Mouse (Mus musculus): ENCODE measurements around the gene Fastkd2. TPM values are rescaled to one million over a fixed set of nuclear protein-coding genes. Genes with fewer than 3 reads are reported as not detected.
A peak's percentile ranks its signal among the peaks of the same experiment; 100 is the strongest.

Fastkd2 gene
- polyA plus RNA-seq, 1 experiment: 28.0 TPM

DNA sequence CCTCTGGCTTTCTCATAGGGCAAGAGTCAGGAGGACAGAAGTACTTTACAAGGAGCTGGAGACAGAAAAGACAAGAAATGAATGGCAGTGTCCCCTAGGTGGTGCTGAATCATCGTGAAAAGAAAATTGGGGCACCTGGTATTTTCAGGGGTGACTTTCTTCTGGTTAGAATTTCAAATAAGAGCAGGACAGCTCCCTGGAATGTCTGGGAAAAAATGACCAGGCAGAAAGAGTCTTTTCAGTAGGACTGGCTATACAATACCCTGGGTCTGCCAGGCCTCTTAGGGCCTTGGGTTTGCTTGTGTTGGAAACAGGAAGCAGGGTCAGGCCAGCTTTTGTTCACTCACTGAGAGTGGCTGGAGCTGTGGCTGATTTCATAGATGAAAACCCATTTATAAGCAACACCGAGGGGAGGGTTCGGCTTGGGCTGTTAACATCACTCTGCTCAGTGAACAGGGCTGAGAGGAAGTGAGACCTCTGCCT lies 32.8 kb downstream of the Fastkd2 start:
- TF ChIP-seq POLR2A (IDR thresholded peaks at IDR 0.05; ENCODE audit: borderline replicate concordance, insufficient read depth, low read length) (no peak), CTCF (IDR thresholded peaks at IDR 0.05; ENCODE audit: borderline replicate concordance, insufficient read depth, low read depth, low read length) (peak; percentile 51; the same call in 1 of the 2 replicates)
- no peak overlapping the region for H3K4me3 ChIP-seq (replicated peaks; ENCODE audit: insufficient read depth, low read depth, low read length)
- peaks cover 5% of the 10 kb centered on the region; the same call in 1 of the 2 replicates for H3K4me1 ChIP-seq (ENCODE audit: control insufficient read depth, insufficient read depth, low read length)
- H3K27ac ChIP-seq (ENCODE audit: insufficient read depth, low read length): no peak overlapping the region
- H3K27me3 ChIP-seq (ENCODE audit: control insufficient read depth, insufficient read depth, low read length): no peaks in the 10 kb centered on the region
- peak; percentile 72 to 76 for DNase-seq
- 14% methylated on average over 3 of the region's 3 CpGs for WGBS

DNA sequence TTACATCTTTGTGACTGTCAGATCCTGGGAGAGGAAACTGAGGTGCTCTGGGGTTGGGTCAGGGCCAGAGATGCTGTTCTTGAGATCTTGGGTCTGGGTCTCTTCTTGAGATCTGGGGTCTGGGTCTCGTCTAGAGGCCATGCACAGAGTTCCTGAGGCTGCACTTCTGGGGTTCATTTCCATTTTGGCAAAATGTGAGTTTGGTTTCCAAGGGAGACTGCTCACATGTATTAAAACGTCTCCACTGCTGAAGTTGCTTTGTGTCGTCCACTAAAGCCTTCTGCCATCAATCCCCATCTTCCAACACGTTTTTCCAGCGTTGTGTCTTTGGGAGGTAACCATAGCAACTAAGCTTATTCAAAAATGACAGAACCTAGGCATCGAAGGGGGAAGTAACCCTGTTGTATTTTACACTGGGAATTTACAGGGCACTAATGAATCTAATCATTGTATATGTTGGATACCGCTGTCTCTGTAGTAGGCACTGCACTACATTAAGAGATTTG lies 33.5 kb downstream of the Fastkd2 start:
- no peak for TF ChIP-seq CTCF (IDR thresholded peaks at IDR 0.05; ENCODE audit: borderline replicate concordance, insufficient read depth, low read depth, low read length)
- TF ChIP-seq POLR2A (IDR thresholded peaks at IDR 0.05; ENCODE audit: borderline replicate concordance, insufficient read depth, low read length): no peak
- Histone ChIP-seq H3K27ac (ENCODE audit: insufficient read depth, low read length) (no peak overlapping the region), H3K4me1 (ENCODE audit: control insufficient read depth, insufficient read depth, low read length) (peaks cover 5% of the 10 kb centered on the region; the same call in 1 of the 2 replicates), H3K4me3 (replicated peaks; ENCODE audit: insufficient read depth, low read depth, low read length) (no peak overlapping the region), H3K27me3 (ENCODE audit: control insufficient read depth, insufficient read depth, low read length) (no peaks in the 10 kb centered on the region)
- peak; percentile 9 to 21 for DNase-seq
- 54% methylated on average over 7 of the region's 7 CpGs for WGBS

DNA sequence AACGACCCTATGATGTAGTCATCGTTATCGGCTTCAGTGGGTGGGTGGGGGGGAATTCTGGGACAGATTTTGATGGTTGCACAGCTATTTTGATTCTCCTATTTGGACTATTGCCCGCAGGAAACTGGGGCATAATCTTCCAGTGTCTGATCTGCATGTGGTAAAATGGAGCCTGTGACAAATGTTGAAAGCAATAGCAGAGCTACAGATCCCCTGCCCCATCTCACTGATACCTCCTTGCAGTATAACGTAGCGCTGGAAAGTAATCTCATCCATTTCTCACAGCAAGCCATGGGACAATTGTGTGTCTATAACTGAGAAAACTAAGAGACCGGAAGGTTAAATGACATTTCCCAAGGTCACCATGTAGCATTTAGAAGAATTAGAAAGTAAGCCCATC lies 34.0 kb downstream of the Fastkd2 start:
- H3K4me3 ChIP-seq (replicated peaks; ENCODE audit: insufficient read depth, low read depth, low read length): no peak overlapping the region
- no peak for DNase-seq
- no peak for TF ChIP-seq POLR2A (IDR thresholded peaks at IDR 0.05; ENCODE audit: borderline replicate concordance, insufficient read depth, low read length)
- TF ChIP-seq CTCF (IDR thresholded peaks at IDR 0.05; ENCODE audit: borderline replicate concordance, insufficient read depth, low read depth, low read length): no peak
- H3K27me3 ChIP-seq (ENCODE audit: control insufficient read depth, insufficient read depth, low read length): no peaks in the 10 kb centered on the region
- WGBS: 62% methylated on average over 7 of the region's 7 CpGs
- peaks cover 5% of the 10 kb centered on the region; the same call in 1 of the 2 replicates for H3K4me1 ChIP-seq (ENCODE audit: control insufficient read depth, insufficient read depth, low read length)
- no peak overlapping the region for H3K27ac ChIP-seq (ENCODE audit: insufficient read depth, low read length)

DNA sequence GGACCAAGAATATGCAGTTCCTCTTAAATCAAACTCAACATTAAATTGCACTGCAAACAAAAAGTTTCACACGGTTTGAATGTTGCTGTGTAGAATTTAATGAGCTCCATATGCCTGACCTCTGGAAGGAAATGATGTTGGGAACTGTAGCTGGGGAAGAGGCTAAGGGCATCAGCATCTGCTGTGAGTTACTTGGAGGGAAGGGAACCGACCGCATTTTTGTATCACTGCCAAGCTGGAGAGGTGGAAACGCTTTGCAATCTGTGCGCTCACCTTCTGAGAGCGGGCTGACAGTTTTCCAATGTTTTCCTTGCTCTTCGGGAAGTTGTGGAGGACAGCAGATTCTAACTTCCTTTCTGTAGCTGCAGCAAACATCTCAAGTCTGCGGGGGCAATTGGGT lies 37.7 kb downstream of the Fastkd2 start:
- Histone ChIP-seq H3K27ac (ENCODE audit: insufficient read depth, low read length) (no peak overlapping the region), H3K27me3 (ENCODE audit: control insufficient read depth, insufficient read depth, low read length) (no peaks in the 10 kb centered on the region), H3K4me1 (ENCODE audit: control insufficient read depth, insufficient read depth, low read length) (peaks cover 5% of the 10 kb centered on the region; the same call in 1 of the 2 replicates), H3K4me3 (replicated peaks; ENCODE audit: insufficient read depth, low read depth, low read length) (no peak overlapping the region)
- TF ChIP-seq CTCF (IDR thresholded peaks at IDR 0.05; ENCODE audit: borderline replicate concordance, insufficient read depth, low read depth, low read length) (no peak), POLR2A (IDR thresholded peaks at IDR 0.05; ENCODE audit: borderline replicate concordance, insufficient read depth, low read length) (no peak)
- WGBS: 22% methylated on average over 8 of the region's 8 CpGs
- peak; percentile 18 to 47 for DNase-seq

DNA sequence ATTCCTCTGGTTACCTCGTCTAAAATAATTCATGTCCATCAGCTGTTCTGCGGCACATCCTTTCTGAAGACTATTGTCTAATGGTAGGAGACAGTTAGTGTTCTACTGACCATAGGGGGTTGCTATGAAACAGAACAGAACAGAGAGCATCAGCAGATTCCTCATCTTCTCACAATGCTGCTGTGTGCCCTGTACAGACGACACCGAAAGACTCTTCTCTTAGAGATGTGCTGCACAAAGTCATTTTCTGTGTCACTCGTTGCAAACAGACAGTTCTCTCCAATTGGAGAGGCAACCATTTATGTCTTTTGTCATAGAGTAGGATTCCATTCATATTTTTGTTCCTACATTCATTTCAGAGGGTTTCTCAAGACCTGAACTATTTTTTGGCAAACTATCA lies 38.8 kb downstream of the Fastkd2 start, which contains the start of gene 4933402D24Rik:
TSS of gene 4933402D24Rik (minus strand) at position 101 of the 400 bp plus-strand sequence.
- no peak within 1 kb of the TSS for H3K4me3 ChIP-seq (replicated peaks; ENCODE audit: insufficient read depth, low read depth, low read length)
- no peak for DNase-seq
- WGBS: 67% methylated on average over 5 of the region's 5 CpGs
- H3K27ac ChIP-seq (ENCODE audit: insufficient read depth, low read length): no peak within 1 kb of the TSS
- no peaks in the 10 kb centered on the region; the same call in 1 of the 2 replicates for H3K4me1 ChIP-seq (ENCODE audit: control insufficient read depth, insufficient read depth, low read length)
- H3K27me3 ChIP-seq (ENCODE audit: control insufficient read depth, insufficient read depth, low read length): no peaks in the 10 kb centered on the region
- TF ChIP-seq POLR2A (IDR thresholded peaks at IDR 0.05; ENCODE audit: borderline replicate concordance, insufficient read depth, low read length) (no peak), CTCF (IDR thresholded peaks at IDR 0.05; ENCODE audit: borderline replicate concordance, insufficient read depth, low read depth, low read length) (no peak)

DNA sequence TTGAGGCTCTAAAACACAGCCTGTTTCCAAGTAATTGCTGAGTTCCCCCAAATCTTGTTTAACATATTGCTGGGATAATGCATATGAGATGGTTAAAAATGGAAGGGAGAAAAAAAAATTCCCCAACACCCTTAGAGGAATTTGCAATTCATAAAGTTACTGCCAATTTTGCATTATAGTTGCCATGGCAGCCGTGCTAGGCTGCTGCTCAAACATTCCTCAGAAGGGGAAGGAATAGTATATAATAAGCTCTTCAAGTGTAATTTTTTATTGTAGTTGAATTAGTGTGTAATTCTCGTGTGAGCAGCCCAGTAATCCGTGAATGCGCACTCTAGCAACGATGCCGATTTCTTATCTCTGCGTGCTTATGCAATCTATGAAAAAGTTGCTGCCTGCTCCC lies 39.9 kb downstream of the Fastkd2 start:
- Histone ChIP-seq H3K27me3 (ENCODE audit: control insufficient read depth, insufficient read depth, low read length) (no peaks in the 10 kb centered on the region), H3K4me3 (replicated peaks; ENCODE audit: insufficient read depth, low read depth, low read length) (no peak overlapping the region), H3K4me1 (ENCODE audit: control insufficient read depth, insufficient read depth, low read length) (no peaks in the 10 kb centered on the region), H3K27ac (ENCODE audit: insufficient read depth, low read length) (no peak overlapping the region)
- DNase-seq: no peak
- TF ChIP-seq CTCF (IDR thresholded peaks at IDR 0.05; ENCODE audit: borderline replicate concordance, insufficient read depth, low read depth, low read length): no peak
- TF ChIP-seq POLR2A (IDR thresholded peaks at IDR 0.05; ENCODE audit: borderline replicate concordance, insufficient read depth, low read length): no peak
- WGBS: 83% methylated on average over 7 of the region's 7 CpGs

DNA sequence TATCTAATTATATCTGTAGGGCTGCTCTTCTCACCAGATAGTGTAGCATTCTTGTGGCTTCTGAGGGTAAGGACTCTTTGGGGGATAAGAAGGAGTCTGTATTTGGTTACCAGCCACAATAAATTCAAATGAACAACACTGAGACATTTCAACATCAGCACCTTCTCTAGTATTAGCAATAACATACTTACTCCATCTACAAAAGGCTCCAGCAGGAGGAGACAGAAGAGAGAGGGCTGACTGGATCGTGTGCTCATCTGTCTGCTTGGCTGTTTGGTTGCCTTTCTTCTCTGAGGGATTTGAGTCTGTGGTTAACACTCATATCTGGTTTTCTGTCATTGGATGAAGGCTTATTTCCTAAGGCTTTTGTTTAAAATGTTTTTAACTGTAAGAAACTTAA lies 46.0 kb downstream of the Fastkd2 start:
- TF ChIP-seq POLR2A (IDR thresholded peaks at IDR 0.05; ENCODE audit: borderline replicate concordance, insufficient read depth, low read length): no peak
- no peak for TF ChIP-seq CTCF (IDR thresholded peaks at IDR 0.05; ENCODE audit: borderline replicate concordance, insufficient read depth, low read depth, low read length)
- Histone ChIP-seq H3K4me3 (replicated peaks; ENCODE audit: insufficient read depth, low read depth, low read length) (no peak overlapping the region), H3K27ac (ENCODE audit: insufficient read depth, low read length) (no peak overlapping the region), H3K27me3 (ENCODE audit: control insufficient read depth, insufficient read depth, low read length) (no peaks in the 10 kb centered on the region), H3K4me1 (ENCODE audit: control insufficient read depth, insufficient read depth, low read length) (no peaks in the 10 kb centered on the region)
- no peak for DNase-seq
- 61% methylated on average over 1 of the region's 1 CpGs for WGBS

DNA sequence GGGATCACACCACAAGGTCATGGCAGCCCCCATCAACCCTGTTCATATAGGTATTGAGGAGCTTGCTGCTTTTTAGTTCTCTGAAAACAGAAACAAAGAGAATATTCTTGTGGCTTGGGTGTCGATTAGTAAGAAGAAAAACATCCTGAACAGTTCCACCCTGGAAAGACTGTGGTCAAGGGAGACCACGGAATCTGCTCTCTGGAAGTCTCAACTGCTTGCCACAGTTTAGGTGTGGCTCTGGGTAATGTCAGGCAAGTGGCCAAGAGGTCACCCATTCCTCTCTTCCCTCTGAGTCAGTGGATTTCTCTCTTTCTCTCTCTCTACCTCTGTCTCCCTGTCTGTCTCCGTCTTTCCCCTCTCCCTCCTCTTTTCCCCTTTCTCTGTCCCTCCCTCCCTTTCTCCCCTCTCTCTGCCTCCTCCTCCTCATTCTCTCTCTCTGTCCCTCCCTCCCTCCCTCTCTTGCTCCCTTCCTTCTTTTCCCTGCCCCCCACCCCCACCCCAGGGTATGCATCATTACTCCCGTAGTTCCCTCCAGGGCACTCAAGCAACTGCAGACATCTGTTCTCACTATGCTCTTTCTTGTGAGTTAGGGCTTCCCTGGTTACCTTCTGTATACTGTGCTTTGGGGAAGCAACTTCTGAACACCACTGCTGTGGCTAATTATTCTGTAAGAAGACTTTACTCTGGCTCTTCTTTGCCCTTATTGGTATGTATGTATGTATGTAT lies 46.7 kb downstream of the Fastkd2 start:
- Histone ChIP-seq H3K27me3 (ENCODE audit: control insufficient read depth, insufficient read depth, low read length) (no peaks in the 10 kb centered on the region), H3K4me3 (replicated peaks; ENCODE audit: insufficient read depth, low read depth, low read length) (no peak overlapping the region), H3K27ac (ENCODE audit: insufficient read depth, low read length) (no peak overlapping the region), H3K4me1 (ENCODE audit: control insufficient read depth, insufficient read depth, low read length) (no peaks in the 10 kb centered on the region)
- 52% methylated on average over 4 of the region's 4 CpGs for WGBS
- DNase-seq: no peak
- TF ChIP-seq CTCF (IDR thresholded peaks at IDR 0.05; ENCODE audit: borderline replicate concordance, insufficient read depth, low read depth, low read length) (no peak), POLR2A (IDR thresholded peaks at IDR 0.05; ENCODE audit: borderline replicate concordance, insufficient read depth, low read length) (no peak)

Data from cerebellum, adult 2 months (tissue).